Mouse (Mus musculus) ES-CJ7 (cell line): ENCODE measurements around the gene Marveld1.

Experiments used
- DNase-seq: peaks from one replicate; pipeline ENCODE4 v3.0.0; 2011; ENCODE audit warnings: low read depth, low spot score

Marveld1 gene

GRCm38 (mm10) chr19:42139724-42140517 lies 7.3 kb upstream of the Marveld1 start:
- no peak for DNase-seq

GRCm38 (mm10) chr19:42141998-42142397 lies 5.2 kb upstream of the Marveld1 start:
- peak; percentile 84 for DNase-seq

- DNase-seq = peak; percentile 52
Measured at GRCm38 (mm10) chr19:42142757-42143156, 4.4 kb upstream of the Marveld1 start.

GRCm38 (mm10) chr19:42144067-42144466 lies 3.1 kb upstream of the Marveld1 start:
- no peak for DNase-seq

- peak; percentile 90 for DNase-seq
Measured at GRCm38 (mm10) chr19:42144541-42145167, 2.5 kb upstream of the Marveld1 start.

GRCm38 (mm10) chr19:42145210-42145609 lies 2.0 kb upstream of the Marveld1 start:
- DNase-seq = no peak

- DNase-seq = no peak
Measured at GRCm38 (mm10) chr19:42145731-42146130, 1.5 kb upstream of the Marveld1 start.

GRCm38 (mm10) chr19:42146276-42147010 lies 757 bp upstream of the Marveld1 start:
- no peak for DNase-seq

- DNase-seq = no peak
Measured at GRCm38 (mm10) chr19:42147769-42148568, 769 bp downstream of the Marveld1 start.

GRCm38 (mm10) chr19:42148569-42148860 lies 1.3 kb downstream of the Marveld1 start:
- DNase-seq = peak; percentile 49

GRCm38 (mm10) chr19:42151990-42152389 lies 4.8 kb downstream of the Marveld1 start:
- peak; percentile 90 for DNase-seq

GRCm38 (mm10) chr19:42157493-42158237 lies 10.5 kb downstream of the Marveld1 start:
- DNase-seq = no peak

GRCm38 (mm10) chr19:42158246-42159017 lies 11.2 kb downstream of the Marveld1 start:
- no peak for DNase-seq

- DNase-seq = no peak
Measured at GRCm38 (mm10) chr19:42163764-42164163, 16.6 kb downstream of the Marveld1 start, which contains the start of gene Zfyve27. Gene Zfyve27 (plus strand): TSS chr19:42163951.

- no peak for DNase-seq
Measured at GRCm38 (mm10) chr19:42164188-42164587, 17.0 kb downstream of the Marveld1 start.

GRCm38 (mm10) chr19:42166130-42166529 lies 18.9 kb downstream of the Marveld1 start:
- DNase-seq = peak; percentile 73

GRCm38 (mm10) chr19:42166766-42167165 lies 19.6 kb downstream of the Marveld1 start:
- DNase-seq = no peak

GRCm38 (mm10) chr19:42167489-42167888 lies 20.3 kb downstream of the Marveld1 start:
- no peak for DNase-seq

- no peak for DNase-seq
Measured at GRCm38 (mm10) chr19:42169322-42169975, 22.2 kb downstream of the Marveld1 start.
